Mouse (Mus musculus) splenic B cell, adult 2 months (primary cell): ENCODE data around the gene Prss35.
A peak's percentile ranks its signal among the peaks of the same experiment; 100 is the strongest.

ENCODE experiments used
- DNase-seq: peaks from one replicate; pipeline ENCODE4 v3.0.0-alpha.2; 2011; ENCODE audit warnings: low read depth, low spot score
- H3K27me3 ChIP-seq: 2 replicates; pipeline ENCODE4 v1.6.1; 2012; ENCODE audit warnings: mild to moderate bottlenecking, low read length, moderate library complexity, mixed read lengths; ENCODE audit not compliant: control insufficient read depth, poor library complexity, insufficient read depth, severe bottlenecking
- H3K36me3 ChIP-seq: 2 replicates; pipeline ENCODE4 v1.6.1; 2012; ENCODE audit warnings: mild to moderate bottlenecking, low read length, moderate library complexity, mixed read lengths; ENCODE audit not compliant: control insufficient read depth, poor library complexity, insufficient read depth, severe bottlenecking

Prss35 gene

GRCm38 (mm10) chr9:86720794-86721193 lies 22.7 kb upstream of the Prss35 start:
- no peaks in the 10 kb centered on the region for H3K36me3 ChIP-seq
- no peak for DNase-seq

GRCm38 (mm10) chr9:86725066-86725465 lies 18.4 kb upstream of the Prss35 start:
- no peak for DNase-seq
- no peaks in the 10 kb centered on the region for H3K27me3 ChIP-seq

More at GRCm38 (mm10) chr9:86720794-86721193, 22.7 kb upstream of the Prss35 start:
- H3K27me3 ChIP-seq = no peaks in the 10 kb centered on the region

GRCm38 (mm10) chr9:86725604-86726380 lies 17.7 kb upstream of the Prss35 start:
- H3K27me3 ChIP-seq = no peaks in the 10 kb centered on the region

More at GRCm38 (mm10) chr9:86725066-86725465, 18.4 kb upstream of the Prss35 start:
- no peaks in the 10 kb centered on the region for H3K36me3 ChIP-seq

GRCm38 (mm10) chr9:86726381-86726720 lies 17.1 kb upstream of the Prss35 start:
- Histone ChIP-seq H3K36me3 (no peaks in the 10 kb centered on the region), H3K27me3 (no peaks in the 10 kb centered on the region)
- no peak for DNase-seq

More at GRCm38 (mm10) chr9:86725604-86726380, 17.7 kb upstream of the Prss35 start:
- DNase-seq = no peak
- H3K36me3 ChIP-seq = no peaks in the 10 kb centered on the region

GRCm38 (mm10) chr9:86728214-86728814 lies 15.1 kb upstream of the Prss35 start:
- no peaks in the 10 kb centered on the region for H3K27me3 ChIP-seq
- no peak for DNase-seq

GRCm38 (mm10) chr9:86729084-86729483 lies 14.4 kb upstream of the Prss35 start:
- Histone ChIP-seq H3K36me3 (no peaks in the 10 kb centered on the region), H3K27me3 (no peaks in the 10 kb centered on the region)
- DNase-seq = no peak

More at GRCm38 (mm10) chr9:86728214-86728814, 15.1 kb upstream of the Prss35 start:
- no peaks in the 10 kb centered on the region for H3K36me3 ChIP-seq

- Histone ChIP-seq H3K36me3 (no peaks in the 10 kb centered on the region), H3K27me3 (no peaks in the 10 kb centered on the region)
- no peak for DNase-seq
Measured at GRCm38 (mm10) chr9:86729811-86730210, 13.6 kb upstream of the Prss35 start.

GRCm38 (mm10) chr9:86734357-86734756 lies 9.1 kb upstream of the Prss35 start:
- no peak for DNase-seq
- no peaks in the 10 kb centered on the region for H3K27me3 ChIP-seq
- no peaks in the 10 kb centered on the region for H3K36me3 ChIP-seq

- Histone ChIP-seq H3K27me3 (no peaks in the 10 kb centered on the region), H3K36me3 (no peaks in the 10 kb centered on the region)
- no peak for DNase-seq
Measured at GRCm38 (mm10) chr9:86734795-86735194, 8.7 kb upstream of the Prss35 start.

- H3K36me3 ChIP-seq = no peaks in the 10 kb centered on the region
- DNase-seq = no peak
- H3K27me3 ChIP-seq = no peaks in the 10 kb centered on the region
Measured at GRCm38 (mm10) chr9:86736991-86737390, 6.5 kb upstream of the Prss35 start.

- no peak for DNase-seq
- Histone ChIP-seq H3K27me3 (no peaks in the 10 kb centered on the region), H3K36me3 (no peaks in the 10 kb centered on the region)
Measured at GRCm38 (mm10) chr9:86738067-86738466, 5.4 kb upstream of the Prss35 start.

- Histone ChIP-seq H3K36me3 (no peaks in the 10 kb centered on the region), H3K27me3 (no peaks in the 10 kb centered on the region)
- DNase-seq = no peak
Measured at GRCm38 (mm10) chr9:86738801-86739200, 4.6 kb upstream of the Prss35 start.

- Histone ChIP-seq H3K27me3 (no peaks in the 10 kb centered on the region), H3K36me3 (no peaks in the 10 kb centered on the region)
- no peak for DNase-seq
Measured at GRCm38 (mm10) chr9:86739971-86740370, 3.5 kb upstream of the Prss35 start.

- no peak for DNase-seq
- Histone ChIP-seq H3K36me3 (no peaks in the 10 kb centered on the region), H3K27me3 (no peaks in the 10 kb centered on the region)
Measured at GRCm38 (mm10) chr9:86744041-86744440, 592 bp downstream of the Prss35 start.

GRCm38 (mm10) chr9:86745926-86746581 lies 2.6 kb downstream of the Prss35 start:
- Histone ChIP-seq H3K27me3 (no peaks in the 10 kb centered on the region), H3K36me3 (no peaks in the 10 kb centered on the region)
- peak; percentile 5 for DNase-seq
